Mouse (Mus musculus): ENCODE measurements around the gene Ccr7.

The Ccr7 gene

DNA sequence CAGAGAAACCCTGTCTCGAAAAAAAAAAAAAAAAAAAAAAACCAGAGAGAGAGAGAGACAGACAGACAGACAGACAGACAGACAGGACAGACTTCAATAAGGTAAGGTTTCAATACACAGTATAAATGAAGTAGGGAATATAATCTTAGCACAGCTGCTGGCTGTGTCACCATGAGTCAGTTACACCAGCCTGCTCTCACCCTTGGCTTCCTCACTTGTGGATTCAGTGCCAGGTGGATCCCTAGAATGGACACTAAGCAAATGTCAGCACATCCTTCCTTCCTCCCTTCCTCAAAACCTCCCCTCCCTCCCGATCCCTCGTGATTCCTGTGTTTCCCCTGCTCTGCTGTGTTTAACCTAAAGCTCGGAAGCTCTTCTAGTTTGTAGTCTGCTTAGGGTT, 17.5 kb downstream of the Ccr7 start:
- DNase-seq (ENCODE audit: low spot score) = no peak

- DNase-seq (ENCODE audit: low spot score) = no peak
These were observed 17.9 kb downstream of the Ccr7 start for GRCm38 (mm10) chr11:99136961-99137360.

DNA sequence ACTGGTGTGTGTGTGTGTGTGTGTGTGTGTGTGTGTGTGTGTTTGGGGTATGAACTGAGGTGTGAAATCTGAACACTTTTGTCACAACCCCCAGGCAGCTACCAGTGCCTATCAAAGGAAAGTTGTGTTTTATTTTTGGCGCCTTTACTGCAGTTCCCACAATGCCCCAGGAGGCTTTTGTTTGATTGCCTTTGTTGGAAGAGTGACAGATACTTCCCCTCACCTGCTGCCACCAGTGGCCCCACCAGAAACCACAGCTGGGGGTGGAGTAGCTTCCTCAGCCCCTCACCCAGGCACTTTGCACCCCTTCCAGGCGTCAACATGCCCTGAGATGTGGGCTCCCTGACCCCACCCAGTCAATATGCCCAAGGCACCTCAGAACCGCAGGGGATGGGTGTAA, 18.5 kb downstream of the Ccr7 start:
- no peak for DNase-seq (ENCODE audit: low spot score)

- peak; percentile 47 for DNase-seq (ENCODE audit: low spot score)
These were observed 19.8 kb downstream of the Ccr7 start for GRCm38 (mm10) chr11:99135047-99135440.

- no peak for DNase-seq (ENCODE audit: low spot score)
These were observed 20.4 kb downstream of the Ccr7 start for GRCm38 (mm10) chr11:99134266-99135046.

- no peak for DNase-seq (ENCODE audit: low spot score)
These were observed 21.5 kb downstream of the Ccr7 start for GRCm38 (mm10) chr11:99133285-99133897.

DNA sequence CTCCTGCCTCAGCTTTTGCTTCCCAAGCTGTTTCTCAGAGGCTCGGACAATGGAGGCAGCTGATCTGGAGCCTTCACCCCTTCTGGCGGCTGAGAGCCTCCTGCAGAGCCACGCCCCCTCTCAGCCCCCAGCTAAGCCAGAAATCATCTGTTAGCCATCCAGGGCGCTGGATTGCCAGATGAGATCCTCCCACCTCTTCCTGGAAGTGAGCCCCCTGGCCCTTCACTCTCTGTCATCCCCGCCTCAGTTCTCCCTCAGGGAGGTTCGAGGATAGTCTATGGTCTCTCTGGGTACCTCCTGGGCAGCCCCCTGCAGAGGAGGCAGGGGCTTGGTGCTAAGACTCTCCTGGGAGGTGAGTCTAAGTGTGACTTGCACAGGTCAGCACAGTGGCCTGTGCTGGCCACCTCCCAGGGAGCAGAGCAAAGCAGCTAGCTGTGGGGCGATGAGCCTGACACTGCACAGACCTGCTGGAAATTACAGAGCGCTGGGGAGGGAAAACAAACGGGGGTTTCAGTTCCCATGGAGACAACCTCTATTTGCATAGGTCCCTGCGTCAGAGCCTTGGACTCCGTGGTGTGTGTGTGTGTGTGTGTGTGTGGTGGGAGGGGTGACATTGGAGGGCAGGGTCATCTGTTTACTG, 22.7 kb downstream of the Ccr7 start:
- DNase-seq (ENCODE audit: low spot score) = peak; percentile 62

DNA sequence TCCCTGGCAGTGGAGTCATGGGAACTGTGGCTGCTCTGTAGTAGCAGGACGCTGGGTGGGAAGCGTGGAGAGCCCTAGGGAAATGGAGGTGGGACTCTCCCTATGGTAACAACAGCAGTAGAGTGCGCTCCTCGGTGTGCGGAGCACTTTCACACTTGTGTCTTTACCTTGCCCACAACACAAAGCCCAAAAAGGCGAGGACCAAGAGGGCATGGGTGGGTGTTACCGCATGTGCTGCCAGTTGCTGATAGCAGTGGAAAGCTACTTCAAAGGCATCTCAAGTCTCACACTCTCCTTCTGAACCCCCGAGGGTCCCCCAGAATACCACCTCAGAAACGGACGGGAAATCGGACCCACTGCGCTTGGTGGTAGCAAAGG, 23.4 kb downstream of the Ccr7 start:
- DNase-seq (ENCODE audit: low spot score) = no peak

- DNase-seq (ENCODE audit: low spot score) = no peak
These were observed 24.0 kb downstream of the Ccr7 start for GRCm38 (mm10) chr11:99130736-99131462.

- DNase-seq (ENCODE audit: low spot score) = no peak
These were observed 25.6 kb downstream of the Ccr7 start for GRCm38 (mm10) chr11:99129287-99129686.

- no peak for DNase-seq (ENCODE audit: low spot score)
These were observed 26.8 kb downstream of the Ccr7 start for GRCm38 (mm10) chr11:99127785-99128682.

GRCm38 (mm10) chr11:99126482-99127253, 28.2 kb downstream of the Ccr7 start:
- no peak for DNase-seq (ENCODE audit: low spot score)

- DNase-seq (ENCODE audit: low spot score) = no peak
These were observed 30.2 kb downstream of the Ccr7 start for GRCm38 (mm10) chr11:99124635-99125029.

- DNase-seq (ENCODE audit: low spot score) = no peak
These were observed 30.8 kb downstream of the Ccr7 start for GRCm38 (mm10) chr11:99123977-99124634.

- DNase-seq (ENCODE audit: low spot score) = no peak
These were observed 32.2 kb downstream of the Ccr7 start for GRCm38 (mm10) chr11:99122703-99123102.

DNA sequence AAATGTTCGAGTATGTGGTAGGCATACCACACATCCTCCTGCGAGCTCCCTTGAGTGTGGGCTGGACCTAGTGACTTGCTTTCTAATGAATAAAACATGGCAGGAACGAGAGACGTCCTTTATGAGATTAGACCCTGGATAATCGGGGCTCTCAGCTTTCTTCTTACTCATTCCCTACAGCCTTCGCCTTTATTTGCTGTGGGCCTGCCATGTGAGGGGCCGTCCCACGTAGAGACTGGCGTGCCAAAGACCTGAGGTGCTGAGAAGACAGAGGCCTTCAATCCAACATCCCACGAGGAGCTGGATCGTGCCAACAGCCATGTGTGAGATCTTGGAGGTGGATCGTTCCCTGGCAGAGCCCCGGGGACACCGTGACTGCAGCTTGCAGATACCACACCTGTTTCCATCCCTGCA, 33.7 kb downstream of the Ccr7 start:
- DNase-seq (ENCODE audit: low spot score) = no peak

- DNase-seq (ENCODE audit: low spot score) = no peak
These were observed 34.2 kb downstream of the Ccr7 start for GRCm38 (mm10) chr11:99120524-99121217.

- no peak for DNase-seq (ENCODE audit: low spot score)
These were observed 35.9 kb downstream of the Ccr7 start for GRCm38 (mm10) chr11:99118963-99119362.

DNA sequence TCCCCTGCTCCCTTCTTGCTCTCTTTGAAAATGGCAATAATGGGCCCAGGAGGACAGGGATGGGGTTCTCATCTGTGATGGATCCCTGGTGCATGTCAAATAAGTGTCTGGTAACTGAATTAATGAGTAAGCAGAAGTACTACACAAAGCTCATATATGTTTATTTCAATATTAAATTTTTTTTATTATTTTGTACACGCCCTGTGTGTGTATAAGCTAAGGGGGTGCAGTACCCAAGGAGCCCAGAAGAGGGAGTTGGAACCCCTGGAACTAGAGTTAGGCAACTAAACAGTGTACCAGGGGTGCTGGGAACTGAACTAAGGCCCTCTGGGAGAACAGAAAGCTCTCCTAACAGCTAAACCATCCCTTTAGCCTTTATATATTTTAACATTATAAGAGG, 36.5 kb downstream of the Ccr7 start:
- no peak for DNase-seq (ENCODE audit: low spot score)

- DNase-seq (ENCODE audit: low spot score) = no peak
These were observed 37.0 kb downstream of the Ccr7 start for GRCm38 (mm10) chr11:99117907-99118306.

Measured in ovary, postnatal 36 days (tissue).